Mouse (Mus musculus) hindbrain, embryonic 16.5 days (tissue): ENCODE measurements around the gene Mtx3. TPM values are rescaled to one million over a fixed set of nuclear protein-coding genes. Genes with fewer than 3 reads are reported as not detected.
A peak's percentile ranks its signal among the peaks of the same experiment; 100 is the strongest.

Experiments used
- ATAC-seq: fragments of 200-750 bp; cut with Nextera tagmentation; 2 replicates; pipeline ENCODE4 v1.8.0; 2017; ENCODE audit warnings: moderate TSS enrichment, moderate library complexity
- H3K27ac ChIP-seq: fragments of 300-500 bp; sonication (generic); 2 replicates; pipeline ENCODE4 v1.5.1; 2014; ENCODE audit warnings: low read depth, mild to moderate bottlenecking, control low read depth, low read length, moderate library complexity
- H3K27me3 ChIP-seq: fragments of 300-500 bp; sonication (generic); replicated peaks from 2 replicates; pipeline ENCODE4 v1.6.1; 2014; ENCODE audit warnings: low read length; ENCODE audit not compliant: control insufficient read depth, insufficient read depth
- H3K36me3 ChIP-seq: fragments of 300-500 bp; sonication (generic); 2 replicates; pipeline ENCODE4 v1.6.1; 2014; ENCODE audit warnings: mild to moderate bottlenecking, low read length, moderate library complexity, mixed read lengths; ENCODE audit not compliant: control insufficient read depth, insufficient read depth
- H3K4me1 ChIP-seq: fragments of 300-500 bp; sonication (generic); 2 replicates; pipeline ENCODE4 v1.6.1; 2014; ENCODE audit warnings: low read depth, low read length; ENCODE audit not compliant: control insufficient read depth, insufficient read depth
- H3K4me2 ChIP-seq: fragments of 300-500 bp; sonication (generic); 2 replicates; pipeline ENCODE4 v1.6.1; 2014; ENCODE audit warnings: mild to moderate bottlenecking, low read length, control low read depth, moderate library complexity
- H3K4me3 ChIP-seq: fragments of 300-500 bp; sonication (generic); 2 replicates; pipeline ENCODE4 v1.5.1; 2014; ENCODE audit warnings: mild to moderate bottlenecking, low read length, control low read depth, moderate library complexity
- H3K9ac ChIP-seq: fragments of 300-500 bp; sonication (generic); 2 replicates; pipeline ENCODE4 v1.6.1; 2014; ENCODE audit warnings: low read depth, mild to moderate bottlenecking, control low read depth, low read length, moderate library complexity
- H3K9me3 ChIP-seq: fragments of 300-500 bp; sonication (generic); 2 replicates; pipeline ENCODE4 v1.6.1; 2014; ENCODE audit warnings: mild to moderate bottlenecking, low read length, moderate library complexity; ENCODE audit not compliant: control insufficient read depth
- WGBS: fragments of 180-500 bp; shearing (Covaris S2); extraction: QIAGEN DNeasy Blood & Tissue Kit; methylation state at CpG from one replicate; pipeline ENCODE4 v1.1.7; 2014; 5-methylcytosine and 5-hydroxymethylcytosine counted together
- polyA plus RNA-seq: library from polyadenylated mRNA; unstranded; fragments of >200 nt; fragmentation: Nextera tagmentation; extraction: Ambion mirVana; gene quantifications from 2 replicates; pipeline ENCODE4 v1.2.1, GENCODE M21; 2015

The Mtx3 gene
- polyA plus RNA-seq, 1 experiment from 2014 or later, result 3.2 TPM

DNA sequence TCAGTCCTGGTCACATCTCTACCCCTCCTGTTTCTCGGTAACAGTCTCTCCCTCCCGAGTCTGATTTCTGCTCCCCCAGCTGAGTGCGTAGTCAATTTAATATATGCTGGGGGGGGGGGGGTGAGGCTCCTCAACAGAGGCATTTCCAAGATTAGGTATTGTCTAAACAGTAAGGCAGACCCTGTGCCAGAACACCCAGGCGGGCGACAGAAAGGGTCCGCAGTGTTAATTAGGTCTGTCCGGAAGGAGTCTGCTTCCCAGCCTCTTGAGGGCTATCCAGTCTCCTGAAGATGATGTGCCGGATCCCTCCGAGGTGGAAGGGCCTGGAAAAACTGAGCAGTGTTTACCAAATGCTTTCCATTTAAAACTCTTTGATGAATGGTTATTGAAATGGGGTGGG, 35.4 kb downstream of the Mtx3 start:
- H3K9me3 ChIP-seq, result no peaks in the 10 kb centered on the region
- H3K27ac ChIP-seq, result no peak overlapping the region
- H3K36me3 ChIP-seq, result no peaks in the 10 kb centered on the region
- no peaks in the 10 kb centered on the region for H3K27me3 ChIP-seq
- ATAC-seq, result no peak
- no peak overlapping the region for H3K9ac ChIP-seq
- 27% methylated on average over 9 of the region's 9 CpGs for WGBS
- H3K4me2 ChIP-seq, result no peak overlapping the region
- H3K4me3 ChIP-seq, result no peak overlapping the region
- H3K4me1 ChIP-seq, result no peaks in the 10 kb centered on the region

DNA sequence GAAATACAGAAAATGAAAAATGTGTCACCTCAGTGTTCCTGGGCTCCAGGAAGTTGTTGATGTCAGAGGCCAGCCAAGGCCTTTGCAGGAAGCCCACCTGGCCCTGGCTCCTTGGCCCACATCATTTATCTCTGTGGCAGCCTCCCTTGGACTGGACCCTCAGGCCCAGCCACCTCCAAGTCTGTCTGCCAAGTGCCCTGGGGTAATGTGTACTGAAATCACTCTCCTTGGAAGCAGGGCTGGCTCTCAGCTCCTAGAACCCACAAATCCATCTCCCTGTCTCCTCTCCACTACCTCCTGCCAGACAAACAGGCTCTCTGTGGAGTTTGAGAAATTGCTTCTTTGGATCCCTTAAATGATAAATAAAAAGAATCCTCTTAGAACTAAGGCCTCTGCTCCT, 36.0 kb downstream of the Mtx3 start:
- no peak overlapping the region for H3K27ac ChIP-seq
- no peak overlapping the region for H3K9ac ChIP-seq
- H3K4me3 ChIP-seq, result no peak overlapping the region
- no peaks in the 10 kb centered on the region for H3K9me3 ChIP-seq
- no peaks in the 10 kb centered on the region for H3K36me3 ChIP-seq
- H3K4me2 ChIP-seq, result no peak overlapping the region
- ATAC-seq, result peak; percentile 61; the same call in 1 of the 2 replicates
- H3K4me1 ChIP-seq, result no peaks in the 10 kb centered on the region
- no peaks in the 10 kb centered on the region for H3K27me3 ChIP-seq

DNA sequence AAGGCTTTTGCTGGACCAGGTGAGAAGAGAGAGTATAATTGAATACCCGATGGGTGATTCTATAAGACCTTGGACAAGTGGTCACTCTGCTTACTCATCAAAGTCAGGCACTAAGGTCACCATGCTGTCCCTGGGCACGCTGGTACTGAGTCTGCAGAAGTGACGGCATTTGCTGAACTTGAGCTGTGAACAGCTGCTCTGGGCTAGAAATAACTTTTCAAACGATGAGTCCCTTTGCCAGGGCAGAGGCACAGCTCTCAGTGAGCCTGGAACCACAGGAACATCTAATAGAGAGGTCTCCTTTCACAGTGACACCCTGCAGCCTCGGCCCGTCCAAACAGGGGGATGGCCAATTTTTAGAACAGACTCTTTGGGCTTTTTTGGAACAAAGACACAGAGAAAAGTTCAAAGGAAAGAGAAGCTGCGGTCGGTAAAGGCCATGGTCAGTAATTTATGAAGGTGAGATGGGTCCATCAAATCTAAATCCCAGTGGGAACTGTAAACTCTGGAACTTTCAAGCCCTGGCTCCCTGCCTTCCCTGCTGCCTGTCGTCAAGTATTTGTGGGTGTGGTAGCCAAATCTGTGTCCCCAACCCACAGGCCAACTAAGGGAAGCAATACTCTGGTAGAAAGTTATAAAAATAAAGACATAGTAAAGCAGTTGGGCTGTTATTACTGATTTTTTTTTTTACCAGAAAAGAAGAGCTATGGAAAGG, 37.9 kb downstream of the Mtx3 start:
- ATAC-seq, result no peak
- Histone ChIP-seq H3K9me3 (no peaks in the 10 kb centered on the region), H3K4me1 (no peaks in the 10 kb centered on the region), H3K4me2 (no peak overlapping the region), H3K27ac (no peak overlapping the region), H3K27me3 (no peaks in the 10 kb centered on the region), H3K36me3 (no peaks in the 10 kb centered on the region), H3K4me3 (no peak overlapping the region), H3K9ac (no peak overlapping the region)
- WGBS, result 85% methylated on average over 9 of the region's 9 CpGs

DNA sequence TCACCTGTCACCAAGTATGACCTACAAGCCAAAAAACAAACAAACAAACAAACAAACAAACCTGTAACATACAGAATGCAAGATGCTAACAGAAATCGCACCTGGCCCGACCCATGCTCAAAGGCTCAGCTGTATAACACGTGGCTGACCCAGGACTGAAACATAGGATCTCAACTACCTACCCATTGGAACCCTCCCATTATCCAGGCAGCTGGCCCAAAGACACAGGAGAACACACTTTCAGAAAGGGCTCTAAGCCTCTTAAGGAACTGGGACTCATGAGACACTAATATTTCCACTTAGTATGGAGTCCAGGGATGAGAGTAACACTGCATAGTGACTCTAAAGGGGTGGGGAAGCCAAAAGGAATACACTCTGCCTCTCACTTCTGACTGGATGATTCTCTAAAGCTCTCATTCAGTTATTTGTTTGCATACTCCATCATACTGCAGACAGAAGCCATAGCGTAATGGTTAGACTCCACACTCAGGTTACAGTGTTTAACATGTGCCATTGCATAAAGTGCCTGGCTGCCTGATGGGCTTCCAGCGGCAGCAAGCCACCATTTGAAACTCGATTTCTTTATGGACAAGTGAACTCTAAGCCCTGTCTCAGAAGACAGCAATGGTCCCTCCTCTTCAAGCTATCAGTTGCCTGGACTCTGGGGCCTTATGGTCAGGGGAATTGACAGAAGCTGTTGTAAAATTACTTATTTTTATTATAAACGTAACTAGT, 38.6 kb downstream of the Mtx3 start:
- Histone ChIP-seq H3K27ac (no peak overlapping the region), H3K36me3 (no peaks in the 10 kb centered on the region), H3K9me3 (no peaks in the 10 kb centered on the region), H3K27me3 (no peaks in the 10 kb centered on the region), H3K9ac (no peak overlapping the region), H3K4me1 (no peaks in the 10 kb centered on the region), H3K4me2 (no peak overlapping the region), H3K4me3 (no peak overlapping the region)
- WGBS, result 89% methylated on average over 7 of the region's 7 CpGs
- no peak for ATAC-seq

DNA sequence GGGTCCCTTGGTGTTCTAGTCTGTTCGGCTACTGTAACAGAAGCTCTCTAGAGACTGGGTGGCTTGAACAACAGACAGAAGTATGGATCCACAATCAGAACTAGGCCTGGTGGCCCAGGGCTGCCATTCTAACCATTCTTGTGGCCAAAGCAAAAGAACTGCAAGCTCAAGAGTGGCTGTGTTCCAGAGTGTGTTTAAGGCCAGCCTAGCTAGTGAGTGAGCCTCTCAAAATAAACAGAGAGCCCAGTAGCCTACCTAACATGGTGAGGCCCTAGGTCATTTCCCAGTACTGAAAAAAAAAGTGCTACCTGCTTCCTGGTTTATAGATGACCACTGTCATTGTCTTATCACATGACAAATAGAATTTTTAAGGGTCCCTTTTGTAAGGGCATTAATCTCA, 39.6 kb downstream of the Mtx3 start:
- 93% methylated on average over 1 of the region's 1 CpGs for WGBS
- no peak overlapping the region for H3K4me2 ChIP-seq
- H3K9me3 ChIP-seq, result no peaks in the 10 kb centered on the region
- ATAC-seq, result no peak
- H3K4me1 ChIP-seq, result no peaks in the 10 kb centered on the region
- H3K4me3 ChIP-seq, result no peak overlapping the region
- no peaks in the 10 kb centered on the region for H3K27me3 ChIP-seq
- H3K9ac ChIP-seq, result no peak overlapping the region
- H3K27ac ChIP-seq, result no peak overlapping the region
- no peaks in the 10 kb centered on the region for H3K36me3 ChIP-seq

DNA sequence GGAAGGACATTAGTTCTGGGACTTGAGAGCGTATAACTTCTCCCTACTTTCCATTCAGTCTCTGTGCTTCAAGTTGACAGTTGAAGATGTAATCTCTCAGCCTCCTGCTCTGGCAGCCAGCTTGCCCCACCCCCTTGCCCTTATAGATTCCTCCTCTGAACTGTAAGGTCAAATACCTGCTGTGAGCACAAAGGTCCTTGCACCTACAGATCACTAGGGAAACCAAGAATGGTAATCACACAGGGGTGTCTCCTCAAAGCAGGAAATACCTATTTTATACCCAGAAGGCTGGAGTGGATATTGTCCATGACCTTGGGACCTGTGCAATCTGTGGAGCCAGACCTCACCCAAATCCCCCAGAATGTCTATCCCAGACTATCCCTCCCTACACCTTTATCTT, 40.4 kb downstream of the Mtx3 start:
- 93% methylated on average over 1 of the region's 1 CpGs for WGBS
- Histone ChIP-seq H3K9me3 (no peaks in the 10 kb centered on the region), H3K4me3 (no peak overlapping the region), H3K27me3 (no peaks in the 10 kb centered on the region), H3K4me2 (no peak overlapping the region), H3K36me3 (no peaks in the 10 kb centered on the region), H3K9ac (no peak overlapping the region), H3K4me1 (no peaks in the 10 kb centered on the region), H3K27ac (no peak overlapping the region)
- no peak for ATAC-seq

DNA sequence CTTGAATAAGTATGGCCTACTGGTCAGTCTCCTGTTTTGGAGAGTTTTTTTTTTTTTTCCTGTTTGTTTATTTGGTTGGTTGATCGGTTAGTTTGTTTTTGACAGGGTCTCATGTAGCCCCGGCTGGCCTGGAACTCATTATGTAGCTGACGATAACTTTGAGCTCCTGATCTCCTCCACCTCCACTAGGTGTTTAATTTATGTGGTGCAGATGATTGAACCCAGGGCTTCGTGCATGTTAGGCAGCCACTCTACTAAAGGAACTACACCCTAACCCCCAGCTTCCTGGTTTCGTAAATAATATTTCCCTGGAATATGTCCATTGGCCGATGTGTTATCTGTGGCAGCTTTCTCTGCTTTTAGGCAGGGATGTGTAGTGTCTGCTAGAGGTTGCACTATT, 54.5 kb downstream of the Mtx3 start:
- WGBS, result 86% methylated on average over 6 of the region's 6 CpGs
- no peaks in the 10 kb centered on the region for H3K9me3 ChIP-seq
- no peaks in the 10 kb centered on the region for H3K36me3 ChIP-seq

DNA sequence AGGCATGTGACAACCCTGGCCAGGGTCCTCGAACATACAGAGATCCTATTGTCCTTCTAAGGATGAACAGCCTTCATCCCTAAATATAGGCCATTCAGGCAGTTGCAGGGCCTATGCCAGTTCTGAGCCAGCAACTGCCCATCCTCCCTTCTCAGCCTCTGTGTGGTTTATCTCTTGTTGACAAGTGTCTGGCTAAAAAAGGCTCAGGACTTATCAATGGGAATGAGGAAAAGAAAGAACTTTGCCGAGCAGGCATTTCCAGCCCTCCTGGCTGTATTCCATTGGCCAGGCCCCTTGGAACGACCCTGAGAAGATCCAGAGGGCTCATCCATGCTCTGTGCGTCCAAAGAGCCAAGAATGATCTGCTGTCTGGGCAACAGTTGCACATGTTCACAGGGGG, 58.7 kb downstream of the Mtx3 start:
- 61% methylated on average over 4 of the region's 4 CpGs for WGBS
- Histone ChIP-seq H3K9ac (no peak overlapping the region), H3K4me2 (no peak overlapping the region)

More for the DNA sequence above, 54.5 kb downstream of the Mtx3 start:
- Histone ChIP-seq H3K4me3 (no peak overlapping the region), H3K4me1 (no peaks in the 10 kb centered on the region), H3K4me2 (no peak overlapping the region), H3K27ac (no peak overlapping the region), H3K27me3 (no peaks in the 10 kb centered on the region), H3K9ac (no peak overlapping the region)
- ATAC-seq, result no peak

DNA sequence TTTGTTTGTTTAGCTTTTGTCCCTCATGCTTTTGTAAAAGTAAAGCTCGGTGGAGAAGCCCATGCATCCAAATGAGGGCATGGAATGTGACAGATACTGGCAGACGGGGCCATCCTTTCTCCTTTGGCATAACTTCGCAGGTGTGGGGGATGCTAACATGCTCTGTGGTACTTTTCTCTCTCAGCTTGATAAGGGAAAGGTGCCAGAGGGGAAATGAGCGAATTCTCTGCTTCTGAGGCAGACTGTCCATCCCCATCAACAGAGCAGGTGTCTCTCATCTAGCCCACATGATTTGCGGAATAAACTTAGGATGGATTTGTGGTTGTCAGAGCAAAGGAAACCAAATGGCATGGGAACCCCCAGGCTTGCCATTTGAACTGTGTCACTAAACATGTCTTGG, 61.4 kb downstream of the Mtx3 start:
- Histone ChIP-seq H3K4me3 (no peak overlapping the region), H3K27me3 (no peaks in the 10 kb centered on the region), H3K9me3 (no peaks in the 10 kb centered on the region), H3K4me1 (no peaks in the 10 kb centered on the region), H3K9ac (no peak overlapping the region), H3K36me3 (no peaks in the 10 kb centered on the region), H3K4me2 (no peak overlapping the region), H3K27ac (no peak overlapping the region)
- WGBS, result 80% methylated on average over 5 of the region's 5 CpGs
- no peak for ATAC-seq

More for the DNA sequence above, 58.7 kb downstream of the Mtx3 start:
- Histone ChIP-seq H3K4me1 (no peaks in the 10 kb centered on the region), H3K9me3 (no peaks in the 10 kb centered on the region), H3K4me3 (no peak overlapping the region), H3K36me3 (no peaks in the 10 kb centered on the region), H3K27me3 (no peaks in the 10 kb centered on the region), H3K27ac (no peak overlapping the region)
- ATAC-seq, result no peak
